Mouse (Mus musculus) cerebellum, postnatal 25 days (tissue): ENCODE data around the gene Arpc3.

Source experiments
- DNase-seq, 2 experiments: peaks; one replicate each; pipeline ENCODE4 v3.0.0; 2021; ENCODE audit warnings: mixed read lengths in 2 of 2

The Arpc3 gene

GRCm38 (mm10) chr5:122391786-122392180 lies at the start of gene Arpc3:
Arpc3 (plus strand) TSS chr5:122391878.
- peak; percentile 95 to 97 for DNase-seq

GRCm38 (mm10) chr5:122342874-122343273 lies 48.8 kb upstream of the Arpc3 start:
- no peak for DNase-seq

GRCm38 (mm10) chr5:122343768-122344167 lies 47.9 kb upstream of the Arpc3 start:
- no peak for DNase-seq

GRCm38 (mm10) chr5:122344260-122344659 lies 47.4 kb upstream of the Arpc3 start:
- peak; percentile 84 to 88 for DNase-seq

- DNase-seq, result peak in 1 of 2 experiments; percentile 31
Observed at GRCm38 (mm10) chr5:122345777-122346176, 45.9 kb upstream of the Arpc3 start.

GRCm38 (mm10) chr5:122353807-122354491 lies 37.7 kb upstream of the Arpc3 start, which contains the start of the genes Rad9b and Vps29:
Rad9b (minus strand) TSS chr5:122354233.
Vps29 (plus strand) TSS chr5:122354369.
- peak; percentile 100 for DNase-seq

- DNase-seq, result no peak
Observed at GRCm38 (mm10) chr5:122354492-122355067, 37.1 kb upstream of the Arpc3 start.

- DNase-seq, result peak in 1 of 2 experiments; percentile 69
Observed at GRCm38 (mm10) chr5:122371591-122372191, 20.0 kb upstream of the Arpc3 start, which contains the start of gene Gpn3. Gpn3 (plus strand) TSS chr5:122371876.

GRCm38 (mm10) chr5:122372192-122372769 lies 19.4 kb upstream of the Arpc3 start, which contains the start of gene Fam216a:
Fam216a (minus strand) TSS chr5:122372364.
- DNase-seq, result peak; percentile 100

GRCm38 (mm10) chr5:122372878-122373277 lies 18.8 kb upstream of the Arpc3 start:
- peak in 1 of 2 experiments; percentile 40 for DNase-seq

GRCm38 (mm10) chr5:122377101-122377833 lies 14.4 kb upstream of the Arpc3 start:
- no peak for DNase-seq

- DNase-seq, result peak in 1 of 2 experiments; percentile 13
Observed at GRCm38 (mm10) chr5:122378171-122378570, 13.5 kb upstream of the Arpc3 start.

GRCm38 (mm10) chr5:122379374-122380155 lies 12.1 kb upstream of the Arpc3 start:
- DNase-seq, result peak; percentile 88 to 90

- peak; percentile 43 to 63 for DNase-seq
Observed at GRCm38 (mm10) chr5:122390006-122390405, 1.7 kb upstream of the Arpc3 start.

GRCm38 (mm10) chr5:122390671-122391070 lies 1.0 kb upstream of the Arpc3 start:
- DNase-seq, result no peak

- peak in 1 of 2 experiments; percentile 12 for DNase-seq
Observed at GRCm38 (mm10) chr5:122391178-122391785, 396 bp upstream of the Arpc3 start.

GRCm38 (mm10) chr5:122392227-122393004 lies 738 bp downstream of the Arpc3 start:
- DNase-seq, result peak; percentile 43 to 47

GRCm38 (mm10) chr5:122393887-122394286 lies 2.2 kb downstream of the Arpc3 start:
- DNase-seq, result peak; percentile 77 to 85

- DNase-seq, result peak in 1 of 2 experiments; percentile 20
Observed at GRCm38 (mm10) chr5:122396791-122397190, 5.1 kb downstream of the Arpc3 start.

- no peak for DNase-seq
Observed at GRCm38 (mm10) chr5:122397495-122397894, 5.8 kb downstream of the Arpc3 start.
